Mouse (Mus musculus): ENCODE results near the gene Mthfsd.

GRCm38 (mm10) chr8:121120456-121121419 is 12.5 kb upstream of the Mthfsd start:
- TF ChIP-seq POLR2A (IDR thresholded peaks at IDR 0.05; ENCODE audit: insufficient read length, low read depth), result no peak
- TF ChIP-seq TCF3 (IDR thresholded peaks at IDR 0.05; ENCODE audit: insufficient read length, low read depth), result no peak
- no peak for TF ChIP-seq USF1 (IDR thresholded peaks at IDR 0.05; ENCODE audit: low read depth)
- TF ChIP-seq E2F4 (IDR thresholded peaks at IDR 0.05; ENCODE audit: insufficient read depth), result no peak
- TF ChIP-seq MAX (IDR thresholded peaks at IDR 0.05; ENCODE audit: low read depth), result no peak
- no peak for TF ChIP-seq SRF (IDR thresholded peaks at IDR 0.05; ENCODE audit: control insufficient read depth, insufficient read length, low read depth)
- TF ChIP-seq MYOD1 (IDR thresholded peaks at IDR 0.05; ENCODE audit: control insufficient read depth in 1 of 3, insufficient read length in 2 of 3, low read depth in 2 of 3), result no peak
- TF ChIP-seq POLR2AphosphoS2 (IDR thresholded peaks at IDR 0.05; ENCODE audit: insufficient read length, low read depth), result no peak
- no peak for TF ChIP-seq REST (IDR thresholded peaks at IDR 0.05; ENCODE audit: insufficient read depth, insufficient read length)
